Mouse (Mus musculus) CD4-positive naive resting alpha-beta T cell, adult 76 days (primary cell): Measurements from ENCODE around the gene Shank2. TPM values are rescaled to one million over a fixed set of nuclear protein-coding genes. Genes with fewer than 3 reads are reported as not detected.

Experiments
- total RNA-seq: library from RNA; stranded (reverse); gene quantifications from one replicate; pipeline ENCODE4 v1.2.4, GENCODE M21; 2023

Shank2 gene
- not detected for total RNA-seq

GRCm38 (mm10) chr7:144001628-144002027 is at the start of gene Shank2:
Gene Shank2 (plus strand): TSS chr7:144001928.

GRCm38 (mm10) chr7:144470545-144471059 is 468.9 kb downstream of the Shank2 start, which contains the start of gene Cttn:
Gene Cttn (minus strand): TSS chr7:144471009.

Other genes starting within 250 kb of the Shank2 start
- 23.3 TPM for gene Osbpl5, start 244.9 kb upstream of the Shank2 start, total RNA-seq
- not detected for gene Mrgprg, start 234.9 kb upstream of the Shank2 start, total RNA-seq
- 1.3 TPM for gene Mrgpre, start 217.4 kb upstream of the Shank2 start, total RNA-seq
- gene Nadsyn1, start 179.1 kb upstream of the Shank2 start, total RNA-seq: 10.3 TPM
- gene Dhcr7, start 178.8 kb upstream of the Shank2 start, total RNA-seq: 25.0 TPM
- not detected for gene Gm498, start 135.1 kb upstream of the Shank2 start, total RNA-seq